Mouse (Mus musculus) lung, embryonic 16.5 days (tissue): ENCODE measurements around the gene Gm21976. TPM values are rescaled to one million over a fixed set of nuclear protein-coding genes. Genes with fewer than 3 reads are reported as not detected.

Source experiments
- ATAC-seq: fragments of 200-750 bp; cut with Nextera tagmentation; 2 replicates; pipeline ENCODE4 v1.8.0; 2017; ENCODE audit warnings: low read depth, mild to moderate bottlenecking, moderate library complexity
- H3K27ac ChIP-seq: fragments of 300-500 bp; sonication (generic); 2 replicates; pipeline ENCODE4 v1.5.1; 2014; ENCODE audit warnings: mild to moderate bottlenecking, control low read depth, low read length
- H3K27me3 ChIP-seq: fragments of 300-500 bp; sonication (generic); 2 replicates; pipeline ENCODE4 v1.6.1; 2014; ENCODE audit warnings: low read depth, low read length, mixed read lengths; ENCODE audit not compliant: control insufficient read depth, insufficient read depth
- H3K36me3 ChIP-seq: fragments of 300-500 bp; sonication (generic); 2 replicates; pipeline ENCODE4 v1.6.1; 2014; ENCODE audit warnings: low read length; ENCODE audit not compliant: control insufficient read depth, insufficient read depth
- H3K4me1 ChIP-seq: fragments of 300-500 bp; sonication (generic); replicated peaks from 2 replicates; pipeline ENCODE4 v1.6.1; 2014; ENCODE audit warnings: low read length, mixed read lengths; ENCODE audit not compliant: control insufficient read depth, insufficient read depth
- H3K4me2 ChIP-seq: fragments of 300-500 bp; sonication (generic); 2 replicates; pipeline ENCODE4 v1.6.1; 2014; ENCODE audit warnings: low read depth, low read length, control low read depth
- H3K4me3 ChIP-seq: fragments of 300-500 bp; sonication (generic); 2 replicates; pipeline ENCODE4 v1.5.1; 2014; ENCODE audit warnings: mild to moderate bottlenecking, low read length, control low read depth
- H3K9ac ChIP-seq: fragments of 300-500 bp; sonication (generic); 2 replicates; pipeline ENCODE4 v1.6.1; 2014; ENCODE audit warnings: low read length, control low read depth
- H3K9me3 ChIP-seq: fragments of 300-500 bp; sonication (generic); 2 replicates; pipeline ENCODE4 v1.6.1; 2016; ENCODE audit warnings: low read length; ENCODE audit not compliant: control insufficient read depth
- WGBS: fragments of 180-500 bp; shearing (Covaris S2); extraction: QIAGEN DNeasy Blood & Tissue Kit; methylation state at CpG from one replicate; pipeline ENCODE4 v1.1.7; 2014; 5-methylcytosine and 5-hydroxymethylcytosine counted together
- polyA plus RNA-seq: library from polyadenylated mRNA; unstranded; fragments of >200 nt; fragmentation: Nextera tagmentation; extraction: Ambion mirVana; gene quantifications from 2 replicates; pipeline ENCODE4 v1.2.1, GENCODE M21; 2015

The Gm21976 gene
- polyA plus RNA-seq, 1 experiment from 2014 or later = not detected

DNA sequence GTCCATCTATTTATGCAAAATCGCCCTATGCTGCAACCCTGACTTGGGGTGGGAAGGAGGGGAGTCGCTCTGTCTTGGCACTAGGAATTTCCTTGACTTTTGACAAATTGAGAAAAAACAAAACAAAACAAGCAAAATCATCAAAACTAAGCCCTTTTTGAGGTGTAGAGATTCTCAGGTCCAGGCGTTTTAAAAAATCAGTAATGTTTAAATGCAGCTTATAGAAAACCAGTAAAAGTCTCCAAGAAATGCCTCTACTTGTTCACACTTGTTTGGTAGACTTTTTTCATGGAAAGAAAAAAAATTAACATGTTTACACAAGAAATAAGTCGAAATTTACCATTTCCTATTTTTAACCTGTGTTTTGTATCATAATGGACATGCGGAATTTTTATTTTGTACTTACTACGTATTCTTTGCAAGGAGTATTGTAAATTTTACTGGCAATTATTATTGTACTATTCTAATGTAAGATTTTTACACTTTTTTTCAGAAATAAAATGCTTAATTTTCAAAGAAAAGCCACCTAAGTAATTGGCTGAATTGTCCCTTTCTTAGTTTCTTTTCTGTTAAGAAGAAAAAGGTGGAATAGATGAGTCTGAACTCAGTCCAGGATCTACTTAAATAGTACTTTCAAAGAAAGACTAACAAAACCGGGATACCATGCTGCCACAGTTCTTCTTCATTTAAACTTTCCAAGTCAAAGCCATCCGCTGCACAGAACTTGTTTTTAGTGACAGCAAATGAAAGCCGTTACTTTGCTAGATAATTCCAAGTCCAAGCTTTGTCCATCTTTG lies 76.7 kb downstream of the Gm21976 start:
- 11% methylated on average over 9 of the region's 9 CpGs for WGBS

More for the DNA sequence above, 76.7 kb downstream of the Gm21976 start:
- ATAC-seq = no peak
- no peak overlapping the region for H3K4me2 ChIP-seq
- H3K9me3 ChIP-seq = no peaks in the 10 kb centered on the region
- peaks cover 23% of the 10 kb centered on the region for H3K4me1 ChIP-seq
- H3K9ac ChIP-seq = no peak overlapping the region
- H3K4me3 ChIP-seq = no peak overlapping the region; the same call in 1 of the 2 replicates
- no peak overlapping the region for H3K27ac ChIP-seq
- H3K36me3 ChIP-seq = no peaks in the 10 kb centered on the region
- peaks cover 87% of the 10 kb centered on the region for H3K27me3 ChIP-seq

Other genes with a start within 250 kb of the Gm21976 start
- 21.7 and 24.4 TPM in 2 replicates for gene Arhgef28, start 73.4 kb upstream of the Gm21976 start, polyA plus RNA-seq
- gene Utp15, start 16.8 kb upstream of the Gm21976 start, polyA plus RNA-seq = 26.4 and 28.6 TPM in 2 replicates
- 16.8 and 17.2 TPM in 2 replicates for gene Ankra2, start 16.8 kb upstream of the Gm21976 start, polyA plus RNA-seq
- gene Btf3, start 37.1 kb downstream of the Gm21976 start, polyA plus RNA-seq = 621 and 661 TPM in 2 replicates
- gene Foxd1, start 74.4 kb downstream of the Gm21976 start, polyA plus RNA-seq = 0.08 TPM in 1 of 2 replicates, not detected in the other
- gene Gm10320, start 212.1 kb downstream of the Gm21976 start, polyA plus RNA-seq = 1.2 and 1.8 TPM in 2 replicates